Mouse (Mus musculus) cerebral cortex, adult 2 months (tissue): ENCODE data around the gene Fubp1.

Experiments
- WGBS: fragments of 180-500 bp; shearing (Covaris S2); methylation state at CpG from one replicate; pipeline ENCODE4 v1.1.7; 2018; 5-methylcytosine and 5-hydroxymethylcytosine counted together

Fubp1 gene

GRCm38 (mm10) chr3:152209967-152210634 lies at the start of gene Fubp1, which contains the start of gene Dnajb4:
TSS of gene Fubp1 (plus strand) at chr3:152210422.
TSS of gene Dnajb4 (minus strand) at chr3:152210302.
- WGBS, result under 1% methylated on average over 85 of the region's 85 CpGs

GRCm38 (mm10) chr3:152160607-152161006 lies 49.6 kb upstream of the Fubp1 start:
- WGBS, result 80% methylated on average over 4 of the region's 4 CpGs

- 92% methylated on average over 8 of the region's 8 CpGs for WGBS
Measured at GRCm38 (mm10) chr3:152163320-152163719, 46.9 kb upstream of the Fubp1 start.

DNA sequence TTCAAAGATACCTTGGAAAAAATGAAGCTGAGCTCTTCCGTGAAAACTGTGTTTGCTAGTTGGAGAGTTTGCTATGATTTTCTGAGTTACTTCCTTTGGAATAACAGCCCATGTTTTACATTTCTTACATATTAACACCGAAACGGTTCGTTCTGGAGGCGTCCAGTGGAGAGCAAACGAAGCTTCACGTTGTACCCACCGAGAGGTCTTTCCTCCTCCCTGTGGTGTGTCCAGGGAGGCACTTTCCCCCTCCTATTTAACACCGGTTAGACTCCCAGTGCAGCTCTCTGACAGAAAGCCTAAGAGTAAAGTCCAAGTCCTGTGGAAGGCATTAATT lies 45.2 kb upstream of the Fubp1 start:
- 39% methylated on average over 9 of the region's 9 CpGs for WGBS

GRCm38 (mm10) chr3:152165351-152166098 lies 44.7 kb upstream of the Fubp1 start:
- 3% methylated on average over 53 of the region's 53 CpGs for WGBS

DNA sequence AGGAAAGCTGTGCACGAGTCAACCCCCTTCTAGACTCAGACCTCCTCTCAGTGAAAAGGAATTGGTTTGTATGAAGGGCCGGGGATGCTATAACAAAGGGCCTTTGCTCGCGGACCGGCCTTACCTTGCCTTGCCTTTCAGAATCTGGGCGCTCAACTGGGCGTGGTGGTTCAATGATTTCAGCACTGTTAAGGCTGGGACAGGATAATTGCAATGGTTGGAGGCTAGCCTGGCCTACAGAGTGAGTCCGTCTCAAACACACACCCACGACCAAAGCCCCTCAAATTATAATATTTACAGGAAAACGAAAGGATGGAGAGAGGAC lies 44.2 kb upstream of the Fubp1 start, which contains the start of gene Gipc2:
Gene Gipc2 (minus strand): TSS at position 132 of the 325 bp plus-strand sequence.
- 25% methylated on average over 10 of the region's 10 CpGs for WGBS

DNA sequence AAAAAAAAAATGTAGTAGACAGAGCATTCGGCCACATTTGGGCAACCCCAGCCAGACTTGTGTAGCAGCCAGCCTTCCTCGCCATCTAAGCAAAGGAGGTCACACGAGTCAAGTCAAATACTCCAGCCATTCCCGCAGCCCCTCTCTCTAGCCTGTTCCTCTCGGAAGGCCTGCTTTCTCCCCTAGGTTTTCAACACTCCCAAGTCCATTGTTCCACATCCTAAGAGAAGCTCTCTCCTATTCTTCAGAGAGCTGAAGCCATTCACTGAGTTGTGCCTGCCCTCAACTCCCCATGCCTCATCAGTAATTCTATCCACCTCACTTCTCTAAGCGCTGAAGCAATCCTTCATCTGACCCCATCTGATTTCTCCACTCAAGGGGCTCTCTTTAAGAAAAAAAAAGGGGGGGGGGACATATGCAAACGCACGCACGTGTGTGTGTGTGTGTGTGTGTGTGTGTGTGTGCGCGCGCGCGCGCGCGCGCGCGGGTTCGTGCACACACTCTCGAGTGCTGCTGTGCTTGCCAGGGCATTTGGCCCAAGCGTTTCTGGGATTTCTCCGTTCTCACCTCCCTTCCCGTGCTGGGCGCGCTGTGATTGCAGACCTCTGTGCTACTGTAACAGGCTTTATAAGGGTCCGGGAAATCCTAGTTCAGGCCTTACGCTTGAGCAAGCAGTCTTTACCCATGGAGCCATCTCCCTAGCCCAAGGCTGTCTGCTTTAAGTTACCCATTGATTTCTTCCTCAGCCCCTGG lies 43.3 kb upstream of the Fubp1 start:
- 33% methylated on average over 29 of the region's 29 CpGs for WGBS

DNA sequence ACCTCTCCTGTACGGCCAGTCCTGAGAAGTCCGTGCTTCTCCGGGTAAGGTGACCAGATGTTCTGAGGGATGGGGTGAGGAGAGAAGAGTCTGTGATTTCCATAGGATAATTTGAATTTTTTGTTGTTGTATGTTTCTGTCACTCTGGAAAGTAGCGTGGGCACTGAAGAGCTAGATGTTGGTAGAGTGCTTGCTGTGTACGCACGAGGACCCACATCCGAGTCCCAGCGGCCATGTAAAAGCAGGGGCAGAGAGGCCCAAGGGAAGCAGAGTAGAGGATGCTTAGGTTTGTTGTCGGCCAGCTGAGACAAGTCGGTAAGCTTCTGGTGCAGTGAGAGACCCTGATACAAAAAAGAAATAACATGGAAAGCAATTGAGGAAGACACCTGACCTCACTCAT lies 42.2 kb upstream of the Fubp1 start:
- WGBS, result 94% methylated on average over 10 of the region's 10 CpGs

DNA sequence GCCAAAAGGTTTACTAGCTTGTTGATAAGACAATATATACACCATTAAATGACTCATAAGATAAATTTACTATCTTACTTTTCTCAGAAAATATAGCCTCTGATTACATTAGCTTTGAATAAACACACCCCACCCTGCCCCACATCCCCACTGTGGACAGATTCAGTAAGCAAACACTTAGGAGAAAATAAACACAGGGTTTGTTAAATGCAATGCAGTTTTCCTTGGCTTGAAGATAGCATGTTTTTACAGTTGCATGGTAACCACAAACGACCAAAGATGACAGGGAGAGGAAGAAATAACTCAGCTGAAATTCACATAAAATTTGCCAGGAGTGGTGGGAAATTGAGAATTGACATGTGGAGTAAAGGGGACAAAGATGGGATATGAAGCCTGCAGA lies 39.8 kb upstream of the Fubp1 start:
- 30% methylated on average over 1 of the region's 1 CpGs for WGBS

DNA sequence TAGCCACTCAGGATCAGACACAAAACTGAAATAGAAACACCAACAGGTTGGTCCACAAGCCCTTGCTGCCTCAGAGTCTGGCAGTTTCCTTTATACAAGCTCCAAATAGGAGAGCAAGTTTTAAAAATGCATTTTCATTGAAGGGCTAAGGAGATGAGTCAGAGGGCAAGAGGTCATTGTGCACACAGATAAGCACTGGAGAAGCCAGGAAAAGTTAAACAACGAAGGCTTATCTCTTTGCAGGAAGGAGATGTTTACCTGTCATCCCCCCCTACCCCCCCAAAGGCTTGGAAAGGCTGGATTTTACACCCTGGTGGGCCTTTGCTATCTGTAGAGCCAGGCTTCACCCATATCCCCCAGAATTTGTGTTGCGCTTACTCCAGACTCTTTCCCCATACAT lies 39.0 kb upstream of the Fubp1 start:
- 83% methylated on average over 2 of the region's 2 CpGs for WGBS

DNA sequence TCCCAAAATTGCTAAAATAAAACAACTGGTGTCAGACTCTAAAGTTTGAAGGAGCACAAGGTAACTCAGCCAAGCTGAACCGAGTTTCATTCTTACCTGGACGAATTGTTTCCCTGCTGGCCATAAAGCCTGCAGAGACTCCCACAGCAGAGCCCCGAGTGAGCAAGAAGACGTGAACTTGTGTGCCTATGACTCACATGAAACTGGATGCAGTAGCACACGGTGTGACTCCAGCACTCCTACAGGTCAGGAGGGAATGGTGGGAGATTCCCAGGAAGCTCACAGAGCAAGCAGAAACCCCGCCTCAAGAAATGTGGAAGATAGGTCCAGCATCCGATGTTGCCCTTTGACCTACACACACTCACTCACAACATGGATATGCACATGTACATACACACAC lies 38.4 kb upstream of the Fubp1 start:
- WGBS, result 79% methylated on average over 7 of the region's 7 CpGs

GRCm38 (mm10) chr3:152172322-152172935 lies 37.8 kb upstream of the Fubp1 start:
- 86% methylated on average over 7 of the region's 7 CpGs for WGBS

DNA sequence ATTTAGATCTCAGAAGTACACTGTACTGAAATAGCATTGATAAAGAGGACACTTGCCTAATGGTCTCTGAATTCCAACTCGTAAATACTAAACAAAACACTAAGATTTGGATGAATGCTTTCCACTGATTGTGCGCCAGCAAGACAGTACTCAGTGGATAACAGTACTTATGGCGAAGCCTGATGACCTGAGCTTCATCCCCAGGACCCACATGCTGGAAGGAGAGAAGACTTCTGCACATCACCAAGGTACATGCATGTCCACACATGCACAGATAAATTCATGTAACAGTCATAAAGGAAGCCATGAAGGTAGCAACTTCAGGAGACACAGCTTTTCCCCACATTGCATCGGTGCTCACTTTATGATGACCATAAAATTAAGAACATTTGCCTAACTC lies 31.4 kb upstream of the Fubp1 start:
- 86% methylated on average over 4 of the region's 4 CpGs for WGBS

GRCm38 (mm10) chr3:152179285-152179684 lies 30.9 kb upstream of the Fubp1 start:
- WGBS, result 18% methylated on average over 1 of the region's 1 CpGs

DNA sequence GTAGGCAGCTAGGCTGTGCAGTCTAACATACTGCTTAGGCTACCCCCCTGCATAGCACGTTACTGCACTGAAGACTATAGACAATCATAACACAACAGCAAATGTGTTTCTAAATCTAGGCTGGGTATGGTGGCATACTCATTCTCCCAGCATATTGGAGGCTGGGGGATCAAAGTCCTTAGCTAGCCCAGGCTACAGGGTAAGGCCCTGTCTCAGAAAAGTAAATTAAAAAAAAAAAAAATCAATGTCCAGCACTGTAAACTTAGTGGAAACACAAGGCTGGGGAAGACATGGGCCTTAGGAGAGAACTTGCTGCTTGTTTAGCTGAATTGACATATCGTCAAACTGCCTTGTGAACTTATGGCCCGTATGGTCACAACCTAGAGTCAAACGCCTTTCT lies 29.6 kb upstream of the Fubp1 start:
- 87% methylated on average over 4 of the region's 4 CpGs for WGBS

GRCm38 (mm10) chr3:152183522-152183921 lies 26.7 kb upstream of the Fubp1 start:
- WGBS, result 73% methylated on average over 9 of the region's 9 CpGs

- WGBS, result 73% methylated on average over 6 of the region's 6 CpGs
Measured at GRCm38 (mm10) chr3:152186106-152186505, 24.1 kb upstream of the Fubp1 start.

DNA sequence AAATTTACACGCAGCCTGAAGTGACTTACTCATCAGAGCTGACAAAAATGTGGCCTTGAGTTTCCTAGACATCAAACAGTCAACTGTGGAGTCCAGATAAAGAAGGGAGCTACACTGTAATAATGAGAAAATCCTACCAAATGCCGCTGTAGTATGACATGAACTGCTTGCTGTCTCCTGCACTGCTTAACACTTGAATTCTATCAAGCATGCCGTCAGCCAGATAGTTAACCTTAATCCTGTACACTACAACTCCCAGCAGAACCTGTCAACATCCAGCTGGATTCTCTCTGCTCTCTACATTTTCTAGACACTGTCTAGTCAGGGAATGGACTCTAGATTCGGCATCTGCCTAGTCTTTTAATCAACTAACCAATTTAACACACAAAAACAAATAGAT lies 20.9 kb upstream of the Fubp1 start:
- 56% methylated on average over 4 of the region's 4 CpGs for WGBS

DNA sequence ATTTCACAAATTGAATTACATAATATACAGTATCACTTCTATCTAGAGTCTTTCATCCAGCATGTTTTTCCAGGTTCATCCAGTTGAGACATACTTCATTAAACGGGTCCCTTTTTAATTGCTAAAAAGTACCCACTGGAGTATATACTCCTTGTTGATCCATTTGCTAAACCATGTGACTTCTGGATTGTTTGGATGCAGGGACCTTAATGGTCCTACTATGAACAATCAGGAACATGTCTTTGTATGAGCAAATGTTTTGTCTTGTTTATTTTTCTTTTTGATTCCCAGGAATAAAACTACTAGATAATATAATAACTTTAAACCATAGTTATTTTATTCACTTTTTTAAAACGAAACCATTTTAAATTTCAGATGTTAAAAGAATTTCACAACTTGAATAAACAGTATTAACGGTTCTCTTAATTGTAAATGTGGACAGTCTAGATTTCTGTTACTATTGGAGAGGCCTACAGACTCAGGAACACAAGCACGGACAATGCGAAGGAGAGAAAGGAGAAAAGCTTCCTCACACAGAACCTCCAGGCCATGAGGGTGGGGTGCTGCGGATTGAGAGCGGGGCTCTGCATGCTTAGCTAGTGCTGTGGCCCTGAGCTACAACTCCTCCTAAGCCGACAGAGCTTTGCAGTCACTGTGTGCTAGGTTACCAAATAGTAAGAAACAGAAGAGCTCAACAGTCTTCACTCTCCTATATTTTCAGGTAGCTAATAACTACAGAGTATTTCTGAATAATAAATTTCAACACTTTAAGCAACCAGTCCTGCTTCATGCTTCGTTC lies 19.3 kb upstream of the Fubp1 start:
- 71% methylated on average over 9 of the region's 9 CpGs for WGBS

DNA sequence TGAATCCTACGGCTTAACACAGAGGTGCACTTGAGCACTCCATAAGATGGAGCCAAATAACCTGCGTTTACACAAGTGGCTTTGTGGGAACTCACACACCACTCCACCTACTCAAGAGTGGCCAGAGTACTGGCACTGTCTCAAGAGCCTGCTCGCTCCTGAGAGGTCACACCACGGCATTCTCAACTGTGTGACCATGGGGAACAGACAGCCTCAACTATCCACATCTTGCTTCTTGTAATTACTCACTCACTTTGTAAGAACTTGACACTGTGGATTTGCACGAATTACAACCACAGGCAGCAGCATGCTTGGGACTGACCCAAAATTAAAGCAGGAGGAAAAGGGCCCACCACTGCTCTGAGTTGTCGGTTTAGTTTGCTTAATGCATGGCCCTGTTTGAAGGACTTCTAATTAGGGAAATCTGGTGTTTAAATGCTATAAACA lies 18.4 kb upstream of the Fubp1 start:
- WGBS, result 6% methylated on average over 6 of the region's 6 CpGs

DNA sequence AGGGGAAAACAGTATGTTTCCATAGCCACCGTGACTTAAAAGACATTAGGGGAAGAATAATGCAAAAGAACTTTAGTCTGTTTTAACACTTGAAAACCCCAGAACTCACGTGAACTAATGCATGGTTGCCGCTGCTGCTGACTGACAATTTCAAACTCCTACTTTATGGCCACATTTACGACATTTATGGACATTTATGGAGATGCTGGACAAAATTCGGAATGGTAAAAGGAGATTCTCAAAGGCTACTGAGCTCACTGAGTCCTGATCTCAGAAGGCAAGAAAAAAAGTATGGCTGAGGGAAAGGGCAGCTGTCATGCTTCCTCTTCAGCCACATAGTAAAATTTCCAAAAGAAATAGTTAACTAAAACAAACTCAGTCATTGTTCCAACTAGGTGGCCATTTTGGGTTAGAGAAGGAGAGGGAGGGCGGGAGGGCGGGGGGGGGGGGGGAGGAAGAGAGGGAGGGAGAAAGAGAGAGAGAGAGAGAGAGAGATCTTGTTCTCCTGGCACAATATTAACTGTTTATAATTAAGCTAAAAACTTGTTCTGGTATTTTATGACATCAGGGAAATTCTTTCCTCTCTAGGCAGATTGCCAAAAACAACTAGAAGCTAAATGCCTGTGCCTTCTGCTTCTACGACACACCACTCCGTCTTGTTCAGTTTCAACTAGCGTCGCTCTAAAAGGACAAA lies 17.8 kb upstream of the Fubp1 start:
- 6% methylated on average over 11 of the region's 11 CpGs for WGBS
